Mouse (Mus musculus) hindbrain, postnatal 0 days (tissue): ENCODE results near the gene Ipcef1. TPM values are rescaled to one million over a fixed set of nuclear protein-coding genes. Genes with fewer than 3 reads are reported as not detected.
A peak's percentile ranks its signal among the peaks of the same experiment; 100 is the strongest.
"Not testable (repeated sequence)": the region's sequence is repeated elsewhere in the genome, so short reads cannot be mapped to it uniquely, and the experiment has no call there.

Source experiments
- ATAC-seq: fragments of 200-750 bp; cut with Nextera tagmentation; 2 replicates; pipeline ENCODE4 v1.8.0; 2017; ENCODE audit warnings: mild to moderate bottlenecking, moderate TSS enrichment, moderate library complexity
- DNase-seq: peaks from one replicate; pipeline ENCODE4 v3.0.0-alpha.2; 2015; ENCODE audit warnings: low spot score
- H3K27ac ChIP-seq: fragments of 300-500 bp; sonication (generic); 2 replicates; pipeline ENCODE4 v1.5.1; 2014; ENCODE audit warnings: mild to moderate bottlenecking
- H3K27me3 ChIP-seq: fragments of 300-500 bp; sonication (generic); 2 replicates; pipeline ENCODE4 v1.6.1; 2014; ENCODE audit warnings: low read length, mixed read lengths; ENCODE audit not compliant: insufficient read depth
- H3K36me3 ChIP-seq: fragments of 300-500 bp; sonication (generic); 2 replicates; pipeline ENCODE4 v1.6.1; 2014; ENCODE audit warnings: low read length, mixed read lengths; ENCODE audit not compliant: insufficient read depth
- H3K4me1 ChIP-seq: fragments of 300-500 bp; sonication (generic); 2 replicates; pipeline ENCODE4 v1.6.1; 2014; ENCODE audit warnings: antibody characterized with exemption, low read length, mixed read lengths; ENCODE audit not compliant: insufficient read depth
- H3K4me2 ChIP-seq: fragments of 300-500 bp; sonication (generic); 2 replicates; pipeline ENCODE4 v1.6.1; 2014; ENCODE audit warnings: low read depth, mild to moderate bottlenecking, low read length, moderate library complexity, mixed read lengths
- H3K4me3 ChIP-seq: fragments of 300-500 bp; sonication (generic); 2 replicates; pipeline ENCODE4 v1.5.1; 2014; ENCODE audit warnings: low read length
- H3K9ac ChIP-seq: fragments of 300-500 bp; sonication (generic); replicated peaks from 2 replicates; pipeline ENCODE4 v1.6.1; 2014; ENCODE audit warnings: mild to moderate bottlenecking, low read length, moderate library complexity, mixed read lengths
- H3K9me3 ChIP-seq: fragments of 300-500 bp; sonication (generic); 2 replicates; pipeline ENCODE4 v1.6.1; 2016; ENCODE audit warnings: low read length, mixed read lengths
- CTCF ChIP-seq: IDR thresholded peaks from 2 replicates; pipeline ENCODE4 v1.5.1; 2016; ENCODE audit warnings: antibody characterized with exemption, control low read depth, low read depth
- WGBS: fragments of 180-500 bp; shearing (Covaris S2); extraction: QIAGEN DNeasy Blood & Tissue Kit; methylation state at CpG from one replicate; pipeline ENCODE4 v1.1.7; 2014; 5-methylcytosine and 5-hydroxymethylcytosine counted together
- polyA plus RNA-seq: library from polyadenylated mRNA; unstranded; fragments of >200 nt; fragmentation: Nextera tagmentation; extraction: Ambion mirVana; gene quantifications from 2 replicates; pipeline ENCODE4 v1.2.1, GENCODE M21; 2015
- total RNA-seq: library from RNA; depleted of rRNA; stranded (reverse); fragments of >200 nt; gene quantifications from 2 replicates; pipeline ENCODE4 v1.2.3, GENCODE M21; 2014

Gene Ipcef1
- total and polyA plus RNA-seq, 2 experiments from 2014 or later: 3.0 to 12.2 TPM

- Histone ChIP-seq H3K9me3 (no peaks in the 10 kb centered on the region), H3K4me2 (no peak overlapping the region), H3K4me3 (no peak overlapping the region), H3K9ac (no peak overlapping the region), H3K36me3 (no peaks in the 10 kb centered on the region), H3K27me3 (no peaks in the 10 kb centered on the region), H3K27ac (no peak overlapping the region), H3K4me1 (no peaks in the 10 kb centered on the region)
- no peak for DNase-seq
- ATAC-seq: no peak
- TF ChIP-seq CTCF: no peak
- 84% methylated on average over 8 of the region's 8 CpGs for WGBS
Observed at GRCm38 (mm10) chr10:7010543-7010942, 41.7 kb downstream of the Ipcef1 start.

- DNase-seq: peak; percentile 12
- Histone ChIP-seq H3K4me3 (no peak overlapping the region), H3K9me3 (no peaks in the 10 kb centered on the region), H3K9ac (no peak overlapping the region), H3K4me2 (no peak overlapping the region), H3K36me3 (no peaks in the 10 kb centered on the region), H3K27ac (no peak overlapping the region), H3K27me3 (no peaks in the 10 kb centered on the region), H3K4me1 (no peaks in the 10 kb centered on the region)
- peak; percentile 73 for ATAC-seq
- TF ChIP-seq CTCF: 0 out of 2 replicates have a peak, but pooled peaks have one; percentile 8
- WGBS: 51% methylated on average over 5 of the region's 5 CpGs
Observed at GRCm38 (mm10) chr10:7004980-7005538, 47.2 kb downstream of the Ipcef1 start.

- H3K36me3 ChIP-seq, H3K9ac ChIP-seq, H3K27ac ChIP-seq, H3K4me2 ChIP-seq, ATAC-seq, H3K27me3 ChIP-seq, H3K4me1 ChIP-seq, DNase-seq, H3K9me3 ChIP-seq, H3K4me3 ChIP-seq: not testable (repeated sequence)
Observed at GRCm38 (mm10) chr10:7003898-7004297, 48.4 kb downstream of the Ipcef1 start.

- ATAC-seq: no peak
- Histone ChIP-seq H3K27me3 (no peaks in the 10 kb centered on the region), H3K27ac (no peak overlapping the region), H3K4me1 (no peaks in the 10 kb centered on the region), H3K4me2 (no peak overlapping the region), H3K9ac (no peak overlapping the region), H3K9me3 (no peaks in the 10 kb centered on the region), H3K36me3 (no peaks in the 10 kb centered on the region), H3K4me3 (no peak overlapping the region)
- no peak for TF ChIP-seq CTCF
- no peak for DNase-seq
- 73% methylated on average over 3 of the region's 3 CpGs for WGBS
Observed at GRCm38 (mm10) chr10:6999355-6999754, 52.9 kb downstream of the Ipcef1 start.

- Histone ChIP-seq H3K27me3 (no peaks in the 10 kb centered on the region), H3K9me3 (no peaks in the 10 kb centered on the region), H3K4me1 (no peaks in the 10 kb centered on the region), H3K4me3 (no peak overlapping the region), H3K27ac (no peak overlapping the region), H3K4me2 (no peak overlapping the region), H3K9ac (no peak overlapping the region), H3K36me3 (no peaks in the 10 kb centered on the region)
- 66% methylated on average over 4 of the region's 4 CpGs for WGBS
- ATAC-seq (no peak), DNase-seq (no peak)
- no peak for TF ChIP-seq CTCF
Observed at GRCm38 (mm10) chr10:6998576-6999250, 53.6 kb downstream of the Ipcef1 start.

GRCm38 (mm10) chr10:6996895-6997294 is 55.4 kb downstream of the Ipcef1 start:
- ATAC-seq: no peak
- Histone ChIP-seq H3K4me3 (no peak overlapping the region), H3K9ac (no peak overlapping the region), H3K4me1 (no peaks in the 10 kb centered on the region), H3K9me3 (no peaks in the 10 kb centered on the region), H3K36me3 (no peaks in the 10 kb centered on the region), H3K27me3 (no peaks in the 10 kb centered on the region), H3K27ac (no peak overlapping the region), H3K4me2 (no peak overlapping the region)
- WGBS: 70% methylated on average over 3 of the region's 3 CpGs
- no peak for TF ChIP-seq CTCF
- no peak for DNase-seq

GRCm38 (mm10) chr10:6988555-6988954 is 63.7 kb downstream of the Ipcef1 start:
- Histone ChIP-seq H3K36me3 (no peaks in the 10 kb centered on the region), H3K4me2 (no peak overlapping the region), H3K9ac (no peak overlapping the region), H3K27ac (no peak overlapping the region), H3K27me3 (no peaks in the 10 kb centered on the region), H3K9me3 (no peaks in the 10 kb centered on the region), H3K4me1 (no peaks in the 10 kb centered on the region), H3K4me3 (no peak overlapping the region)
- ATAC-seq: no peak
- DNase-seq: no peak
- WGBS: 81% methylated on average over 1 of the region's 1 CpGs
- no peak for TF ChIP-seq CTCF
